Mouse (Mus musculus) layer of hippocampus, adult 9-11 months (tissue): Measurements from ENCODE around the gene Fnd3c2.
"Not testable (repeated sequence)": the region's sequence is repeated elsewhere in the genome, so short reads cannot be mapped to it uniquely, and the experiment has no call there.

Experiments used
- DNase-seq: peaks from one replicate; pipeline ENCODE4 v3.0.0; 2022

The Fnd3c2 gene

DNA sequence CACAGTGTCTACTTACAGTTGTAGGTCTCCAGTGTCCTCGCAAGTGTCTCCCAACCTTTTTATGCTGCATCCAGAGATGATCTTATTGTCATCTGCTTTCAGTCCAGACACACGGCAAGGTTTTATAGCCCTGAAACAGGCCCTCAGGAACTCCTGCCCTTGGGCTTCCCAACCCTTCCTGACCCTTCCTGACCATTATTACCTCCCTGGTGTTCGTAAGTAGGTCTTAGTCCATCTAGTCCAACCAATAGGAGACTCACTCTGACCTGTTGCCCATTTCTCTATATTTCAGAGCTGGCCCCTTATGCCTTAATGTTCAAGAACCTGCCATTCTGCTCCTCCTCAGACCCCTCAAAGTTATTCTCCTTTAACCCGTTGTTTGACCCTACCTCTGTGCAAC, at the start of gene Fnd3c2:
Gene Fnd3c2, minus strand, starts transcription at position 101 of the 400 bp plus-strand sequence.
- DNase-seq, result no peak

DNA sequence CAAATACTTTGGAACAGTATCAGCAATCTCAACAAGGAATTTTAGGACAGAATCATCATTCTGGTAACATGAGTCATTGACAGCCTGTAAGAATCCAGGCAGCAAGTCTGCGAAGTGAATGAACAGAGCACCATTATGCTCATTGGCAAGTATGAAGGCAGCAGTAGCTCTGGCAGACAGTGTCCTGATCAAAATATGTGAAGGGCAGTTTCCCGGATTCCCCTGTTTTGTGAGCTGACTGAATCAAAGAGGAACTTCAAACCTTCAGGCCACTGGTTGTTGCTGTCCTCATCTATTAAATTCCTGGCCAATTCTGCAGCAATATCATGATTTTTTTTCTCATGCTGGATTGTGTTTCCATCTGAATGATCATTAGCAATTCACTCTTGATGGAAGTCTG, 29.3 kb upstream of the Fnd3c2 start:
- DNase-seq, result no peak

GRCm38 (mm10) chrX:106221058-106221457, 34.1 kb downstream of the Fnd3c2 start, which contains the start of gene Taf9b:
Gene Taf9b, minus strand, starts transcription at chrX:106221158.
- DNase-seq, result no peak

DNA sequence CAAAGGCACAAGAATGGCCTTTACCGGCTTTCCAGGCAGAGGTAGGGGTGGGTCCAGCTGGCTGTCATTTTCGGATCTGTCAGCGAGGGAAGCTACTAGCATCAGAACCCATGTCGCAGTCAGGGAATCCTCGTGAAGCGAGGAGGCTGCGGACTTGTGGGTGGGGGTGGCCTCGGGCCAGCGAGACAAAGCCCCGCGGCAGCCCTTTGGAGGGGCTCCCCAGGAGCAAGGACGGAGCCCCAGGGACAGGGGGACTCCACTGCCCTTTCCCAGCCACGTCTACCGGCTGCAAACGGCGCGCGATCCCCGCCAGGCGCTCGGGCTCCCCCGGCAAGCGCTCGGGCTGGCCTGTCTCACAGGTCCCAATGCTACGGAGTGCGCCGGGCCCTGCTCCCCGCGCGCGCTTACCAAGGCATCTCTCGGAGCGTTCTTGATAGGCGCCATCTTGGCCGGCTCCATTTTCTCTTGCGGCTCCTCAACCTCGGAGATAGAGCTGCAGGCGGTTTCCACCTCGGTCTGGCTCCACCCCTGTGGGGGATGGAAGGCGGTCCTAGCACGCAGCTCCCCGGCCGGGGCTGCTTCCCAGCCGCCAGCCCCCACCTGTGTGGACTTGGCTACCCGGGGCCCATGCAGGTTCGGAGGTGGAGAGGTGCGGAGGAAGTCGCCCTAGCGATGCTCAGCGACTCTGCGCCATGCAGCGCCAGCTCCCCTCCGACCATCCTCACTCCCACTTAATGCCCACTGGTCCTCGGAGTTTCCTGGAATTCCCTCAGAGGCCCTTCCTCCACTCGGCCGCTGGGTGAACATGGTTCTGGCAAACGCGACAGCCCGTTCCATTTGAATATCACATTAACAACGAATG, 35.8 kb downstream of the Fnd3c2 start:
- peak; percentile 76 for DNase-seq

- DNase-seq, result no peak
Observed at GRCm38 (mm10) chrX:106209100-106209499, 46.1 kb downstream of the Fnd3c2 start.

- DNase-seq, result no peak
Observed at GRCm38 (mm10) chrX:106198904-106199303, 56.3 kb downstream of the Fnd3c2 start.

GRCm38 (mm10) chrX:106197308-106197707, 57.9 kb downstream of the Fnd3c2 start:
- DNase-seq, result no peak

DNA sequence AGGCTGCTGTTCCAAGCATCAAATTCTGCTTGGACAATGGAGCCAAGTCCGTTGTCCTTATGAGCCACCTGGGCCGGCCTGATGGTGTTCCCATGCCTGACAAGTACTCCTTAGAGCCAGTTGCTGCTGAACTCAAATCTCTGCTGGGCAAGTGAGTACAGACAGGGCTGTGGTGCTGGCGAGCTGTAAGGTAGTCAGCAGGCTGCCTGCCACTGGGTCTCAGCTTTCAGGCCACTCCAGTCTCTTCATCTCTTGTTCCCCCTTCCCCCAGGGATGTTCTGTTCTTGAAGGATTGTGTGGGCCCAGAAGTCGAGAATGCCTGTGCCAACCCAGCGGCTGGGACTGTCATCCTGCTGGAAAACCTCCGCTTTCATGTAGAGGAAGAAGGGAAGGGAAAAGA, 60.8 kb downstream of the Fnd3c2 start:
- not testable (repeated sequence) for DNase-seq

- DNase-seq, result no peak
Observed at GRCm38 (mm10) chrX:106190091-106190490, 65.1 kb downstream of the Fnd3c2 start.

DNA sequence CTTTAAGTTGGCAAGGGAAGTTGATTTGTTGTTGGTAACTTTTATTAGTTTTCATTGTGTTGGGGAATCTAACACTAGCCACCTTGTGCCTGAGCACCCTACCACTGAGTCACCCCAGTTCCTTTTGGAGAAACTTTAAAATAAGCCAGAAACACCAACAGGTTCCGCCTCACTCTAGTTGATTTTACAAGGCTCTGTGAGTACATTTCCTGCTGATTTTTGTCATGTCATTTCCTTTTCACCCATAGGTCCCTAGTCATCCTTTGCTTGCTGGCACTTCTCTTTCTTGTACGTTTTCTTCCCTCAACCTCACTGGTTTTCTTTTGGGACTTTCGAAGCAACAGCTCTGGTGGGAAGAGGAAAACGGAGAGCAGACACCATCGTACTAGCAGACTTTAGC, 65.8 kb downstream of the Fnd3c2 start:
- no peak for DNase-seq

- peak; percentile 10 for DNase-seq
Observed at GRCm38 (mm10) chrX:106187737-106188136, 67.4 kb downstream of the Fnd3c2 start.

GRCm38 (mm10) chrX:106186713-106187649, 68.2 kb downstream of the Fnd3c2 start, which contains the start of gene Pgk1:
Gene Pgk1, plus strand, starts transcription at chrX:106187100.
- DNase-seq, result peak; percentile 97

DNA sequence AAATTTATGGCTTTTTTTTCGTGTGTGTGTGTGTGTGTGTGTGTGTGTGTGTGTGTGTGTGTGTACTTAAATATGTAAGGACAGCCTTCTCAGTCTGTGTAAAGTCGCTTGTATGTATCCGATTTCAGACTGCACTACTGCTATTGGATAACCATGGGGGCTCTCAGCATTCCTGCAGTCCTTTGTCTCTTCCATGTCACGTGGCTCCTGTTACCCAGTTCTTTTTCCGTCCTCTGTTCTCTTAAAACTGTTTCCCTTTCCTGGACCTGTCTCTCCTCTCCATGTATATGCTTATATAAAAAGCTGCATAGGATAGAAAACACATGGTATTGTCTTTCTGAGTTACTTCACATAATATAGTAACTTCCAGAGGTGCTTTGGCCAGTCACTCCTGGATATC, 69.5 kb downstream of the Fnd3c2 start:
- no peak for DNase-seq
